Mouse (Mus musculus) cerebellum, adult 11 months (tissue): ENCODE measurements at regions not wholly inside any gene's neighbourhood (a gene's known extent, or its start where the extent isn't known, plus 50 kb on each side); places are given as distances from the start of the nearest gene placed in this dataset.

Experiments used
- DNase-seq: peaks from one replicate; pipeline ENCODE4 v3.0.0; 2022

DNA sequence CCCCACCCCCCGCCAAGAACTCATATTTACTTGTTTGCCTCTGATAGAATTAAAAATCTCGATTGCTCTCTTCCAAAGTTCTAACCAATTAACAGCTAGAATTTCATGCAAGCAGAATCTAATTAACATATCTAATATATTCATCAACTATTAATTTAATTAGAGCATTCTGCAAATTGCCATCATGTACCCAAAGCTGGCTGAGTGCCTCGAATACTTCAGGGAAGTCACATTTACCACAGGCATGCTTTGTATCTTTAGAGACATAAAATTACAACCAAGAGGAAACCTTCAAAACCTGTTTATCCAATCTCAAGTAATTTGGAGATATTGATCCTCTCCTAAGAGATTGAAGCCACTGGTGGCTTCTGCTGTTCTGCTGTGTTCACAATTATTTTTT, 401.6 kb upstream of the Nmur2 start:
- DNase-seq: no peak

DNA sequence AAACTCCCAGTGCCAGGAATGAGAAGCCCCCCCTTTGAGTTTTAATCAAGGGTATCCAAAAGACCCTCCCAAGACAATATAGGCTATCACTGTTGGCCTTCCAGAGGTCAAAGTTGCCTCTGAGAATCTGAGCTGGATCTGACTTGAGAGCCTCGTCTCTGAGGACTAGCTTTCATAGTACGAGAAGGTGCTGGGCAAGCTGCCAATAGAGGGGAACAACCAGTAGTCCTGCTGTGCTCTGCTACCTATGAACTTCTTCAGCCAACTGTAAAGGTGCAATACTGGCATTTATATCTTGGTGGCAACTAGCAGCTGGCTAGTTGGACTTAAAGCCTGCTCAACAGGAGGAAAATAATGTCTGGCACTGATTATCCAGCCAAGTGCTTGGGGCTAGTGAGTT, 400.3 kb upstream of the Nmur2 start:
- no peak for DNase-seq

DNA sequence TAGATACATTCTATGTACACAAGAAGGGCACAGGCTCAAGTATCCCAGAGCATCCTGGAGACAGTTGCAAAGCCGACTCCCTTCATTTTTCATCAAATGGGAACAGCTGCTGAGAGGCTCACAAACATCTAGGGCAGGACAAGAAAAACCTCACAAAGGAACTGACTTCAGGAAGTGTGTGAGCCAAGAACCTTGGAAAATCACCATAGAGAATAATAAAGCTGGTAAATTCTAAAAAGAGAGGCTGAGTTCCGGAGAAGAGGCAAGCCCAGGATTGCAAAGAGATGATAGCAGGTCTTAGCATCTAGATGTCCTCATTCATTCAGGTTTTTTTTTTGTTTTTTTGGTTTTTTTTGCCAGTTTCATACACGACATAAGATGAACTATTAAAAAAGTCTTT, 390.3 kb upstream of the Nmur2 start:
- DNase-seq: no peak

- no peak for DNase-seq
Measured at GRCm38 (mm10) chr11:56384761-56385160, 344.0 kb upstream of the Nmur2 start.

DNA sequence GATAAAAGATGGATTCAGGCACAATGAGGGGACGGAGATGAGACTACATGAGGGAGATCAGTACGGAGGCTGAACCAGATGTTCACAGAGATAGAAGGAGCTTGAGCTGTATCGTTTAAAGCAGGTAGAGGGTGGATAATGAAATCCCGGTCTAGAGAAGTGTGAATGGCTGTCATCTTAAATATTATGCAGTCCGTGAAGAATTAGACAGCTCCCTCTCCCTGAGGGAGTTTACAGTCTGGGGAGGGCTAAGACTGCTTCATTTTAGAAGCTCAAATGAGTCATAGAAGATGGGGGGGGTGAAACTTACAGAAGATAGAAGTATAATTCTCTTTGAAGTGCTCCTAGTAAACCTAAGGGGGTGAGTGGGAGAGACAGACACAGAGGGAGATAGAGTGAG, 336.7 kb upstream of the Nmur2 start:
- no peak for DNase-seq

- DNase-seq: no peak
Measured at GRCm38 (mm10) chr11:56374329-56374728, 333.5 kb upstream of the Nmur2 start.

GRCm38 (mm10) chr11:56373624-56374023, 332.8 kb upstream of the Nmur2 start:
- no peak for DNase-seq

DNA sequence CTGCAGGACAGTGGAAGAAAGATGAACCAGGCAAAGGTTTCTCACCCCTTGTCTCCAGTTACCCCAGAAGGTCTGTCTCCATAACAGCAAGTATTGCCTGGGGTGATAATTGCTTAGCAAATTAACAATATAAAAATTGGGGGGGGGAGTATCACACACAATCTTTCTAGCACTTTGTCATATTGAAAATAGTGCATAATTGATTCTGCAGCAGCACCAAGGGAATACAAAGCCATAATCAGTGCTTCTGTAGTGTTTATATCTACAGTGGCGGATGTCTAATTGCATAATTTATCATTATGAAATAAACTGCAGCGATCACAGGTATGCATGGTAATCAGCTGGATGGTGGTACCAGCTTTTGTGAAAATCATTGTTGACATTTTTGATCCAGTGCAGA, 316.9 kb upstream of the Nmur2 start:
- DNase-seq: no peak

- no peak for DNase-seq
Measured at GRCm38 (mm10) chr11:56351798-56352366, 311.1 kb upstream of the Nmur2 start.

DNA sequence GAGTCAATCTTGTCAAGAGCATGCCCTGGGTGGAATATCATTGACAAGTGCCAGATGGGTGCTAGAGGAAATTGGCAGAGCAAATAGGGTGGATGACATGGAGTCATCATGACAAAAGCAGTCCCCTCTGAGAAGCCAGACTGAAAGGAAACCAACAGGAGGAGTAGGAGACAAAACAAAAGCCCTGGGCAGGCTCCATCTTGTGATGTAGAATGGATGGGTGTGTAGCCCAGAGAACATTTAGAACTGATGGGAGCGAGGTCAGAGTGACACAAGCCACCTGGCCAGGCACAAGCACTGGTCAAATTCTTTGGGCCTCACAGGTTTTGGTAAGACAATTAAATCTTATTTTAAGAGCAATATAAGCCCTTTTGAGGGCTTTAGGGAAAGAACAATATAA, 310.4 kb upstream of the Nmur2 start:
- DNase-seq: no peak

DNA sequence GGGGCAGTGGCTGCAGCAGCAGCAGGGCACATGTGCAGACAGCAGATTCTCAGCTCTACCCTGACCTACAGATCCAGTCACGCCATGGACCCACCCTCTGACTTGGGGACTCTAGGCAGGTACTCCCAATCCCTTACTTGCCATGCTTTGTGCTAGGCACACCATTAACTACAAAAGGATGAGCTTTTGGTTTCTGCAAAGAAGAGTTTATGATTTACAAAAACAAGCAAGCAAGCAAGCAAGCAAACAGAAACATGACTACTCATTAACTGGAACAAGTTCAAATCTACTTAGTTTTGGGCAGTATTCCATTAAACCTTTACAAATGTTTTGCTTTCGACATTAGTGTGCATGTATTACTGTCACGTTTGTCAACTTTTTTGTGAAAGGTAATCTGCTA, 309.0 kb upstream of the Nmur2 start:
- no peak for DNase-seq

DNA sequence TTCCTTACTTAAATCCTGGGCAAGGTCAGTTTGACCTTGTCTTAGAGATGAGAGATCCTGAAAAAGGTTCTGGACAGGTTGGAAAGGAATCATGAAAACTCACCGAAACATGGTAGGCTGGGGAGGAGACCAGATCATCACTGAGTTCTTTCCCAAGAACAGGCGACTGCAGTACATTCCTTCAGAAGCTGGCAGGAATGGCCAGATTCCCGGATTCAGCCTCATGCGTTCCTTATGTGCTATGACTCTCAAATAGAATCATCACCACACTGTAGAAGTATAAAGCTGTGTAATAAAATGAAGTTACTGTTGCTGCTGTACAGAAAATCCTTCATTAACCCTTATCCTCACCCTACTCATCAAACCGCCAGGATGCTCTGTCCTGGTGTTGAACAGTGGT, 307.6 kb upstream of the Nmur2 start:
- DNase-seq: no peak

- DNase-seq: no peak
Measured at GRCm38 (mm10) chr11:56343083-56343482, 302.3 kb upstream of the Nmur2 start.

- no peak for DNase-seq
Measured at GRCm38 (mm10) chr11:56341731-56342130, 300.9 kb upstream of the Nmur2 start.

GRCm38 (mm10) chr11:56341040-56341439, 300.2 kb upstream of the Nmur2 start:
- no peak for DNase-seq

- no peak for DNase-seq
Measured at GRCm38 (mm10) chr11:56338511-56338910, 297.7 kb upstream of the Nmur2 start.

GRCm38 (mm10) chr11:56335937-56336336, 295.1 kb upstream of the Nmur2 start:
- no peak for DNase-seq

DNA sequence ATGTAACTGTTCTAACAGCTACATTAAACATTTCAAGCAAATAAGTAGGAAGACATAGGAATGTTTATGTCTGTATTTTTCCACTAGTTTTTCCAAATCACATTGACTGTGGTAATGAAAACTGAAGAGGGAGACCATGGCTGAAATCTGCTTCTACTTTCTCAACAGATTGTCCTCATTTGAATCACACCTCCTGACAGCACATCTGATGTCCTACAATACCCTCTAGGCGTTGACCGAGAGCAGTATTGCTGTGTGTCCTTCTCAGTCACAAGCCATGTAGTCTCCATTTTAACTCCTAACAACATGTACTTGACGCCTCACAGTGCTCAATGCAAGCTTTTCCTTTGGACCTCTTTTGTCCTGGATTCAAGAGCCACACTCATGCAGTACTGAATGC, 279.5 kb upstream of the Nmur2 start:
- no peak for DNase-seq

DNA sequence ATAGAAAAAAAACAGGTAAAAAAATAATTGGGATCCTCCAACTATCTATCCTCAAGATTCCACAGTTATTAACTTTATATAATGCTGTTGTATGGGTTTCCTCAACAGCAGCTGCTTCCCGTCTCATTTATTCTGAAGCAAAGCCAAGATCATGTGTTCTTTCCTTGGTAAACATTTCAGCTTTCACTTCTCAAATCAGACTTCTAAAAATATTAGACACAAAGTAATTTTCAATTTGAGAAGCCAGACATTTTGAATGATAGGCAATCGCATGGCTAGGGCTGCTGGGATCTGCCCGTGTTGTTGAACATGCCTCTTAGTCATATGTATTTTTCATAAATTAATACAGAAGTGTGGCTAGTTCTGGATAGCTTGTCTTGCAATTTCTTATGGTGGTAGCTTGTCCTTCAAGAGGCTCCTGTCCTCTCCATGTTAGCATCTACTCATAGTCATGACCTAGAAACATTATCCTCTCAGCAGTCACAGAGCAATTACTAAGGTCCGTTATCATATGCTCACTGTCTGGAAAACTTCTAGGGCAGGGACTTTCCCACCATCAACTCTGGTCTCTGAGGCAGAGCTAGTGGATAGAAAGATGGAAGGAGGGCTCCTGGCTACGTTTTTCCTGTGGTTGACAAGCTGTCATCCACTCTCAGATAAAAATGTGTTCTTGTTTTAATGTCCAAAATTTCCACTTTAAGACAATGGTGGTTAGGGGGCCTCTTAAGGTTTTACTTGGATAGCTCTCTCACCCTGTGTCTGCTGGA, 274.6 kb upstream of the Nmur2 start:
- no peak for DNase-seq

GRCm38 (mm10) chr11:56309549-56309948, 268.7 kb upstream of the Nmur2 start:
- DNase-seq: no peak

GRCm38 (mm10) chr11:56308383-56309105, 267.7 kb upstream of the Nmur2 start:
- no peak for DNase-seq

DNA sequence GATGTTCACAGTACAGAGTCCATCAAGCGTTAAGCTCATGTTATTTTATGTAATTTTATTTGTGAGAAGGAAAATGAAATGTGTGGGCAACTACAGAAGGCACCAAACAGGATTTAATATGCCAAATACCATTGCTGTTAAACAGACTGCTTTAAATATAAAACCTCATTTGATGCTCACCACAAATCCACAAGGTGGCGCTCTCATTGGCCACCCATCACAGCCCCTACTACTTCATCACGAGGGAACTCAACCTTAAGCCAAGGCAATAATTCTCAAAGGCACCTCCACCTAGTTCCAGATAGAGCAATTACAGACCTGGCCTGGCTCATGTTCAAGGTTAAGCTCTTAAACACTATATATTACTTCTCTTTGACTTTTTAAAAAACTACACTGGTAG, 266.2 kb upstream of the Nmur2 start:
- no peak for DNase-seq

- DNase-seq: no peak
Measured at GRCm38 (mm10) chr11:56290651-56291578, 250.1 kb upstream of the Nmur2 start.
